Mouse (Mus musculus): Measurements from ENCODE around the gene Mad1l1.

- TF ChIP-seq POLR2A (IDR thresholded peaks at IDR 0.05; ENCODE audit: insufficient read depth, low read depth, low read length) (no peak), CTCF (IDR thresholded peaks at IDR 0.05; ENCODE audit: insufficient read depth, low read depth, low read length) (no peak)
Observed at GRCm38 (mm10) chr5:140019616-140020015, 301.7 kb downstream of the Mad1l1 start.
